Mouse (Mus musculus) brain, embryonic 14.5 days (tissue): ENCODE data around the gene Pcdh15.

ENCODE experiments used
- CTCF ChIP-seq: fragments of 200-500 bp; IDR thresholded peaks from 2 replicates; pipeline ENCODE4 v1.5.1; 2012; ENCODE audit warnings: inconsistent platforms, mild to moderate bottlenecking, moderate library complexity, borderline replicate concordance; ENCODE audit not compliant: insufficient read depth, insufficient read length; ENCODE audit errors: extremely low read depth
- POLR2A ChIP-seq: fragments of 200-500 bp; IDR thresholded peaks from 2 replicates; pipeline ENCODE4 v1.6.1; 2012; ENCODE audit warnings: mild to moderate bottlenecking, inconsistent platforms, borderline replicate concordance; ENCODE audit not compliant: poor library complexity, insufficient read depth, insufficient read length, severe bottlenecking; ENCODE audit errors: extremely low read depth

DNA sequence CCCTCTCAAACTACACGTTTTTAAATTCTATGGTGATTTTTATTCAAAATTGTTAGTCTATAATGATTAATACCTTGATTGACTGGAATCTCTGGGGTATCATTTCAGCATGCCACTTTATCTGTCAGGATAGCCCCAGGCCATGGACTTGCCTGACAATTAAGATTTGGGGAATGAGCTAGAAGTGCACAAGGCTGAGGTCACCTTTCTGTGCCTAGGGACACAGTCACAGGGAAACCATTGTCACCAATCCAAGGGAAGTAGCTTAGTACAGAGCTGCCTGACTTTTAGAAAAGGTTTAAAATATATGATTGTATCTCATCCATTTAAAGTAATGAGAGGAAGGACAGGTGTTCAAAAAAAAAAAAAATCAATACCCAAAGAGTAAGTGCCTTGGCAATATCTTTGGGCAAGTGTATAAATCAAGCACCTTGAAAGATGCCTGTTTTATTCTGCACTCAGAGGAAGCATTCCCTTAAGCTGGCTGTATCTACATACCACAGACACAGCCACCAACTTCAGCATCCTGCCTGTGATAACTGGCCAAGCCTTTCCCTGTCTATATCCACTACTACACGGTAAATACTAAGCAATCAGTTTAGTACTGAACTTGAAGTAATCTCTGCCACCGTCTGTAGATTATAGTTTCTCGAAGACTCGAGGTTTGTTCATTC lies 779.0 kb downstream of the Pcdh15 start:
- TF ChIP-seq CTCF = no peak
- TF ChIP-seq POLR2A = no peak
